Mouse (Mus musculus) ovary, adult 10 weeks (tissue): ENCODE measurements around the gene Gtf2h2. TPM values are rescaled to one million over a fixed set of nuclear protein-coding genes. Genes with fewer than 3 reads are reported as not detected.

Source experiments
- polyA plus RNA-seq: library from polyadenylated mRNA; stranded (reverse); fragments of 350-450 nt; fragmentation: Illumina TruSeq; extraction: RNeasy Lipid Tissue Mini Kit (QIAGEN cat#74804); gene quantifications from one replicate; pipeline ENCODE4 v1.2.3, GENCODE M21; 2014

Gene Gtf2h2
- 82.3 TPM for polyA plus RNA-seq

DNA sequence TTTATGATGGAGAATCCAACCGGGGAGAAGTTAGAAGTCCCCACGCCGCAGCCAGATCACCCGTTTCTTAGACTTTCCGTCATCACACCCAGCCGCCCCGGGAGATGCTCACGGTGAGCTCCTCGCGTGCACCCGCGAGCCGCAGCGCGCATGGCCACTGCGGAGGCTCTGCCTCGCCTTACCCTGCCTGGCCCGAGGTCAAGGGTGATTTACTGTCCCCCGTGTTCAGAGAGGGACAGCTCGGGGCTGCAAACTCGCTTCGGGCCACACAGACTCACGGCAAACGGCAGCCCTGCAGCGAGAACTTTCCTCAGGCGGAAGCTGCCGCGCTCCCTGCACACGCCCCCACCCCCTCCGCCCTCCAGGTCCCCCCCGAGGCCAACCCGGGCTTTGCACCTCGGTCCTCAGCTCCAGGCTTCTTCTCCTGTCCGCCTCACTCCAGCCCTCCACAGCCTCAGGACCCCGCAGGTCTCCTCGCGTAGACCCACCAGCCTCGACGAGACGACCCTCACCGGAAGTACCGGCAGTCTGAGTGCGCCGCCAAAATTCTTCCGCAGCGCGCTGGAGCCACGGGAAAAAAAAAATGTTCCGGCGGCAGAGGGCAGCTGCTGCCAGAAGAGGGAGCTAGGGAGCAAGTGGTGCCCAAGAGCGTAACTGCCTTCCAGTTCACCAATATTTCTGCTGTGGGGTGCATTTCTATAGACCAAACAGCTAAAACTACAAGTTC, at the start of gene Gtf2h2:
TSS of gene Gtf2h2 (minus strand) at position 519 of the 727 bp plus-strand sequence.

GRCm38 (mm10) chr13:100452415-100453127, 39.8 kb downstream of the Gtf2h2 start, which contains the start of gene Naip1:
Gene Naip1 (minus strand): TSS chr13:100452869.

Other genes with a start within 250 kb of the Gtf2h2 start
- gene Naip5, start 246.3 kb downstream of the Gtf2h2 start, polyA plus RNA-seq, result 3.1 TPM
- 0.91 TPM for gene Naip6, start 174.9 kb downstream of the Gtf2h2 start, polyA plus RNA-seq
- 0.40 TPM for gene Naip1, start 39.7 kb downstream of the Gtf2h2 start, polyA plus RNA-seq
- 9.6 TPM for gene Ocln, start 60.1 kb upstream of the Gtf2h2 start, polyA plus RNA-seq
- gene Marveld2, start 124.4 kb upstream of the Gtf2h2 start, polyA plus RNA-seq, result 3.4 TPM
- gene Ak6, start 158.4 kb upstream of the Gtf2h2 start, polyA plus RNA-seq, result 230 TPM
- 67.3 TPM for gene Rad17, start 158.5 kb upstream of the Gtf2h2 start, polyA plus RNA-seq
- gene Taf9, start 159.0 kb upstream of the Gtf2h2 start, polyA plus RNA-seq, result 13.4 TPM
- 4.2 TPM for gene Ccdc125, start 177.1 kb upstream of the Gtf2h2 start, polyA plus RNA-seq
- 65.6 TPM for gene Cdk7, start 238.4 kb upstream of the Gtf2h2 start, polyA plus RNA-seq